Mouse (Mus musculus): Measurements from ENCODE around the gene Smbd1. TPM values are rescaled to one million over a fixed set of nuclear protein-coding genes. Genes with fewer than 3 reads are reported as not detected.

Gene Smbd1
- total RNA-seq, 2 experiments from 2014 or later: not detected

- no peak for DNase-seq (ENCODE audit: low spot score)
These were observed 3.5 kb upstream of the Smbd1 start for GRCm38 (mm10) chr16:32813771-32814170.

DNA sequence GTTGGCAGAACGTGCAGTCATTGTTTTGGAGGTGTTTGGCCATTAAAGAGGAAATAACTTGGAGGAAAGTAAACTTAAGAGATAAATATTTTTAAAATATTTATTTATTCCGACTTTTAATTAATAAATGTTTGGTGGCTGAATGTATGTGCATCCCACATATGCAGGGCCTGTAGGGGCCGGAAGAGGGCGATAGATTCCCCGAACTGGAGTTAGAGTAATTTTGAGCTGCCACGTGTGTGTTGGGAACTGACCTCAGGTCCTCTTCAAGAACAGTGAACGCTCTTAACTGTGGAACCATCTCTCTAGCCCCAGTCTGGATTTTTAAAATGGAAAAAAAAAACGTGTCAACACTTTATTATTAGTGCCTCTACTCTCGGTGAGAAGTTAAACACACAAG is 3.1 kb upstream of the Smbd1 start:
- DNase-seq (ENCODE audit: low spot score): no peak

DNA sequence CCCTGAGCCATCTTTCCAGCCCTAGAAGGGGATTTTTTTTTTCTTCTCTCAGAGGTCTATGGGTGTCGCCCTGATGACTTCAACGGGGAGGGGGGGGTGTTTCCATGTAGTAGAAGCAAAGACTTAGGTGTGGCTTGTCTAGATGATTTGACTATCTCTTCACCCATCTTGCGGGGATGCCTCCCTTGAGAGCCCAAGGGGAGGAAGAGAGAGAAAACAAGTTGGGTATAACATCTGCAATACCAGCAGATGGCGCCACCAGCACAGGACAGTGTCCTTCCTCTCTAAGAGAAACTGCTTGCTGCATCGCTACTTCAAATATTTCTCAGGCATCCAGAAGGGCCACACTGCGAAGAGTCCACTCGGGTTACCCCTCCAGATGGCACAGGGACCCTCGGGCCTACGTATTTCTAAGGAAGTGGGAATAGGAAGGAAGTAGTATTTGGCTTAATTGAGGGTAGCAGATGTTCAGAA is 2.6 kb upstream of the Smbd1 start:
- DNase-seq (ENCODE audit: low spot score): peak; percentile 91

- DNase-seq (ENCODE audit: low spot score): no peak
These were observed 2.7 kb downstream of the Smbd1 start for GRCm38 (mm10) chr16:32807408-32808185.

DNA sequence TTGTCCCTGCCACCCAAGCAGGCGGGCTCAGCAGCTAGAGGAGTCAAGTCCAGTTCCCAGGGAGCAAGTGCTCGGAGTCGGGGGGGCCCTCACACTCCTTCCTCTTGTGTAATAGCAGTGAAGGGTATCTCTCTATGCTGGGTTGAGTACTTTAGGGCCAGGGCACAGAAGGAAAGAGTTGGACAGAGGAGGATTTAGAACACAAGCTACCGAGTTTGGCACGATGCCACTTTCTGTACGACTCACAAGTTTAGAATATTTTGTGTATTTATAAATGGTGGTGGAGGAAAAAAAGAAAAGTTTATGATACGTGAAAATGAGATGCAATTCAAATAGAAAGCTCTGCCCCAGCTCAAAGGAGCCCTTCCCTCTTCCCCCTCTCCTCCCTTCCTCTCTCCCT is 5.1 kb downstream of the Smbd1 start:
- no peak for DNase-seq (ENCODE audit: low spot score)

GRCm38 (mm10) chr16:32803901-32804300 is 6.4 kb downstream of the Smbd1 start:
- no peak for DNase-seq (ENCODE audit: low spot score)

- peak; percentile 70 for DNase-seq (ENCODE audit: low spot score)
These were observed 6.9 kb downstream of the Smbd1 start for GRCm38 (mm10) chr16:32803252-32803853.

GRCm38 (mm10) chr16:32797426-32797689 is 12.9 kb downstream of the Smbd1 start, which contains the start of gene Muc20:
Gene Muc20 (minus strand): TSS chr16:32797435.
- DNase-seq (ENCODE audit: low spot score): no peak

DNA sequence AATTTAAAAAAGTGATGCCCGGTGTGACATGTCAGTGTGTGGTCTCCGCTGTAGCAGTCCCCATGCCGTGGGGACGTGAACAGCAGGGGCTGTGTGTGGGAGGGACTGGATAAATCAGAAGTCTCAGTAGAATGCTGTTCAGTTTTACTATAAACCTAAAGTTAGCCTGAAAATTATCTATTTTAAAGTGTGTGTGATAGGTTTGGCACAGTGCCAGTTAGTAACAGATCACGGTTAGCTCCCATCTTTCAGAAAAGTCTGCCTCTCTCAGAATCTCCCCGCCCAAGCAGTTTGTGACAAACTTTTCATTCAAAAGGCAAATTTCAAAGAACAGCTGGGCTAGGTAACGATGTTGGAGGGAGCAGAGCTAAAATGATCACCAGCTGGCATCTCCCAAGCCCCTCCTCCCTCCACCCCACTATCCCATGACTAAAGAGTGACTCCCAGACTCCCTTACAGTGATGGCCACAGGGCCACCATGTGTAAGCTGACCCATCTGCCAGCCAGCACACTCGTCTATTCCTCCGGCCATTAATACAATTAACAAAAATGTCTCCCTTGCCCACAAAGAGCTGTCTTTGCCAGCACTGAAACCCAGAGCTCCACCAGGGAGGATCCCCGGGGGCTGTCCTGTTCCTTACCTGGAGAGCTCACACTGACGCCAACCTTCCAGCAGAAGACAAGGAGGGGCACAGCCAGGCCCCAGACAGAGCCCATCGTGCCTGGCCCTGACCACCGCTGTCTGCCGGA is 13.4 kb downstream of the Smbd1 start:
- no peak for DNase-seq (ENCODE audit: low spot score)

GRCm38 (mm10) chr16:32795177-32795576 is 15.1 kb downstream of the Smbd1 start:
- DNase-seq (ENCODE audit: low spot score): no peak

- no peak for DNase-seq (ENCODE audit: low spot score)
These were observed 20.2 kb downstream of the Smbd1 start for GRCm38 (mm10) chr16:32790056-32790455.

DNA sequence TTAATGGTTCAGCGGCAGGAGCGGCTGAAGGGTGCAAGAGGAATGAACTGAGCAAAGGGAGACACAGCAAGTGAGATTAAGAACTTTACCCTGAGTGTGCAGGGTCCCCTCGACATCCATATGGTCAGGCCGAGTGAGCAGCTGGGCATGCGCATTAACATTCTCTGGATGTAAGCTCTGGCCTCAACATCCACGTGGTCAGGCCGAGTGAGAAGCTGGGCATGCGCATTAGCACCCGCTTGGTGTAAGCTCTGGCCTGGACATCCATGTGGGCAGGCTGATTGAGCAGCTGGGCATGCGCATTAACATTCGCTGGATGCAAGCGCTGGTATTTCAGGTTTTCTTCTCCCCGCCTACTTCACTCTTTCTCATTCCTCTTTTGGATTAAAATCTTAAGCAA is 25.4 kb downstream of the Smbd1 start:
- DNase-seq (ENCODE audit: low spot score): no peak

DNA sequence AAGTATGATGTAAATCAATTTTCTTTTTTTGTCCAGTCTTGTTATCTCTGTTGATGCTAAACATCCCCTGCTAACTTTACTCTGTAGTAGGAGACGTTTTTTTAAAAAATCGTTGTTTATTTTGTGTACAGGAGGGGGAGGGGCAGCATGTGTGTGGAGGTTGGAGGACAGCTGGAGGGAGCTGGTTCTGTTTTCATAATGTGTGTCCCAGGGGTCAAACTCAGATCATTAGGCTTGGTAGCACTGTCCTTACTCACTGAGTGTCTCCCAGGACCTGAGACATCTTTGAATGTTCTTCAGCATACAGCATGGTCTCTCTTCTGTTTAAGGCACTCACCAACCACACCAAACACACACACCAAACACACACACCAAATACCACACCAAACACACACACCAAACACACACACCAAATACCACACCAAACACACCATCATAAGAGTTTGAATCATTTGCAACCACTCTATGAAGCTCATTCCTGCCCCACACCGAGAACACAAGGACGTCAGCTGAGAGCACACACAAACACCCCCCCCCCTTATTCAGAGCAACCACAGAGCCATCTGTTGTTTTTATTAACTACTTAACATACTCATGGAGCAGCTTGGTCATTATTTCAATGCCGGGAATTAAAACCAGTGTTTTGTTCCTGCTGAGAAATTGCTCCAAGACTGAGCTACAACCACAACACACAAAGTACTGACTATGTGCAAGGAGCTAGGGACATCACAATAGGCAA is 26.8 kb downstream of the Smbd1 start:
- DNase-seq (ENCODE audit: low spot score): no peak

- no peak for DNase-seq (ENCODE audit: low spot score)
These were observed 31.3 kb downstream of the Smbd1 start for GRCm38 (mm10) chr16:32778956-32779355.

DNA sequence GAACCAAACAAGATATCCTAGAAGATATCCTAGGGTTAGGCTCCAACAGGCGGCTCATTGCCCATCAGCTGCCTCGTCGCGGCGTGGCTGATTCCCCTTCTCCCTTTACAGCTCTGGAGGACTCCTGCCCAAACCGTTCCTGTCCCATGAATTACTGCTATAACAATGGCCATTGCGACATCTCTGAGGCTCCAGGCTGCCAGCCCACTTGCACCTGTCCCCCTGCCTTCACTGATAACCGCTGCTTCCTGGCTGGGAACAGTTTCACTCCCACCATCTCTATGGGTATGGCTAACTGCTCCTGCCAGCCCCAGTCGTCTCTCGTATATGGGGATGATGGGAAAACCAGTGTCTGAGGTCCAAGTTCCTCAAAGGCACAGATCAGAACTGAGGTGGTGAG is 33.6 kb downstream of the Smbd1 start:
- DNase-seq (ENCODE audit: low spot score): no peak

DNA sequence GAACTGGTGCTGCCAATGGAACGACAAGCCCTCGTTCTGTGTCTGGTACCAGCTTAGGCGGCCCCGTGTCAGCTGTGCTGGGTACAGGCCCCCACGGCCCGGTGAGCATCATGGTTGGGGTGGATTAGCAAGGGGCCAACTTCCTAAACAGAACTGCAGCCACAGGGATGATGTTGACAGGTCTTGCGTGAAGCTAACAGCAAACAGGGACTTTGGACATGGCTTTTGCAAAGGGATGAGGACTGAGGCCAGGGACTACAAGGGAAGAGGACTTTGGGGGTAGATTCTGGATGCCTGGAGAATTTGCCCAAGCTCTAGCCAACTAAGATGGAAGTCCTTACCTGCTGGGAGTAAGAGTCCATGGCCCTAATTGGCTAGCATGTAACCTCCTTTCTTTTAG is 43.4 kb downstream of the Smbd1 start:
- no peak for DNase-seq (ENCODE audit: low spot score)

DNA sequence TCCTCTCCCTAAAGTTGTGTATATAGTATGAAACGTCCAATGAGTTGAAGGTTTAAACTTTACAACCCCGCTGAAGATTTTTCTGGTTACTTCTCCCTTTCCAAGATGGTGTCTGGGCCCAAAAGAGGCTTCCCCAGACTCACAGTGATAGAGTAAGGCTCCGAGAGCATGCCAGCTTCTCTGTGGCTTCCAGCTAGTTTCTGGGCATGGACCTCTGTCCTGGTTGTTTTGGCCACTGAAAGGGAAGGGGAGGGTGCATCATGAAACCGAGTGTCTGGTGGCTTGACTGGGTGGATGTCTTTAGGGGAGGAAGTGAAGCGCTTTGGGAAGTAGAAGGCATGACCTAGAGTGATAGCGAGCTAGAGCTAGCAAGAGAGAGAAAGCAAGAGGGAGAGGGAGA is 45.3 kb downstream of the Smbd1 start:
- DNase-seq (ENCODE audit: low spot score): no peak

DNA sequence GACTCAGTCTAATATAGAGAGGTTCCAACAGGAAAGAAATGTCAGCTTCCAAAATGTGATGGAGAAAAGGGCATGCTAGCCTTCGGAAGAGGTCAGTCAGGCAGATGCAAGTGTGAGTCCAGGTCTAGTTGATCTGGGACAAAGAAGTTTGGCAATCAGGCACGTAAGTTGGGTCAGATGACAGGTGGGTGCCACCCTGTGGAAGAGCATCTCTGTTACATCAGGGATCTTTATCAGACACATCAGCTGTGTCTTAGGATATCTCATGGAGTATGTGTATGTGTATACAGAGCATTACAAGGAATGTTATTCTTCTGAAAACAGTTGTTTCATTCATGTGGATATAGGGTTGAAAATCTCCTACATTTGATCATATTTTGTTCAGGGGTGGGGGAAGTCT is 45.7 kb downstream of the Smbd1 start:
- no peak for DNase-seq (ENCODE audit: low spot score)
